Mouse (Mus musculus) intestine, postnatal 0 days (tissue): ENCODE measurements around the gene Prkcd. TPM values are rescaled to one million over a fixed set of nuclear protein-coding genes. Genes with fewer than 3 reads are reported as not detected.

Experiments used
- ATAC-seq: fragments of 200-750 bp; cut with Nextera tagmentation; 2 replicates; pipeline ENCODE4 v1.8.0; 2017; ENCODE audit warnings: mild to moderate bottlenecking, moderate TSS enrichment, moderate library complexity
- H3K27ac ChIP-seq: fragments of 300-500 bp; sonication (generic); 2 replicates; pipeline ENCODE4 v1.5.1; 2014; ENCODE audit warnings: mild to moderate bottlenecking, low read depth, low read length, moderate library complexity
- H3K27me3 ChIP-seq: fragments of 300-500 bp; sonication (generic); replicated peaks from 2 replicates; pipeline ENCODE4 v1.6.1; 2014; ENCODE audit warnings: low read length, mixed read lengths; ENCODE audit not compliant: control insufficient read depth, insufficient read depth
- H3K36me3 ChIP-seq: fragments of 300-500 bp; sonication (generic); 2 replicates; pipeline ENCODE4 v1.6.1; 2014; ENCODE audit warnings: mild to moderate bottlenecking, moderate library complexity; ENCODE audit not compliant: control insufficient read depth, insufficient read depth
- H3K4me1 ChIP-seq: fragments of 300-500 bp; sonication (generic); replicated peaks from 2 replicates; pipeline ENCODE4 v1.6.1; 2014; ENCODE audit warnings: antibody characterized with exemption, low read length, mixed read lengths; ENCODE audit not compliant: control insufficient read depth, insufficient read depth
- H3K4me2 ChIP-seq: fragments of 300-500 bp; sonication (generic); replicated peaks from 2 replicates; pipeline ENCODE4 v1.6.1; 2014; ENCODE audit warnings: low read depth, mild to moderate bottlenecking, moderate library complexity
- H3K4me3 ChIP-seq: fragments of 300-500 bp; sonication (generic); 2 replicates; pipeline ENCODE4 v1.5.1; 2014; ENCODE audit warnings: low read depth, low read length
- H3K9ac ChIP-seq: fragments of 300-500 bp; sonication (generic); 2 replicates; pipeline ENCODE4 v1.6.1; 2014; ENCODE audit warnings: mild to moderate bottlenecking, low read depth, low read length
- H3K9me3 ChIP-seq: fragments of 300-500 bp; sonication (generic); 2 replicates; pipeline ENCODE4 v1.6.1; 2016; ENCODE audit warnings: mixed run types; ENCODE audit not compliant: control insufficient read depth
- CTCF ChIP-seq: sonication (generic); IDR thresholded peaks from 2 replicates; pipeline ENCODE4 v1.5.1; 2016; ENCODE audit warnings: low read depth, mild to moderate bottlenecking, control low read depth, antibody characterized with exemption, moderate library complexity
- WGBS: fragments of 180-500 bp; shearing (Covaris S2); extraction: QIAGEN DNeasy Blood & Tissue Kit; methylation state at CpG from one replicate; pipeline ENCODE4 v1.1.7; 2014; 5-methylcytosine and 5-hydroxymethylcytosine counted together
- polyA plus RNA-seq: library from polyadenylated mRNA; unstranded; fragments of >200 nt; fragmentation: Nextera tagmentation; extraction: Ambion mirVana; gene quantifications from 2 replicates; pipeline ENCODE4 v1.2.1, GENCODE M21; 2015

Gene Prkcd
- polyA plus RNA-seq, 1 experiment from 2014 or later: 54.7 TPM

GRCm38 (mm10) chr14:30593279-30594091 is 32.5 kb downstream of the Prkcd start:
- TF ChIP-seq CTCF: peak; percentile 52
- Histone ChIP-seq H3K9me3 (no peaks in the 10 kb centered on the region), H3K4me1 (peaks cover 6% of the 10 kb centered on the region; the same call in 1 of the 2 replicates), H3K36me3 (peaks cover 25% of the 10 kb centered on the region; the same call in 1 of the 2 replicates), H3K4me3 (no peak overlapping the region), H3K4me2 (no peak overlapping the region), H3K27me3 (no peaks in the 10 kb centered on the region), H3K27ac (peak overlapping the region; percentile 54), H3K9ac (0 out of 2 replicates have a peak overlapping the region, but pooled peaks have one; percentile 17)
- ATAC-seq: peak; percentile 29; the same call in 1 of the 2 replicates
- 37% methylated on average over 11 of the region's 11 CpGs for WGBS

DNA sequence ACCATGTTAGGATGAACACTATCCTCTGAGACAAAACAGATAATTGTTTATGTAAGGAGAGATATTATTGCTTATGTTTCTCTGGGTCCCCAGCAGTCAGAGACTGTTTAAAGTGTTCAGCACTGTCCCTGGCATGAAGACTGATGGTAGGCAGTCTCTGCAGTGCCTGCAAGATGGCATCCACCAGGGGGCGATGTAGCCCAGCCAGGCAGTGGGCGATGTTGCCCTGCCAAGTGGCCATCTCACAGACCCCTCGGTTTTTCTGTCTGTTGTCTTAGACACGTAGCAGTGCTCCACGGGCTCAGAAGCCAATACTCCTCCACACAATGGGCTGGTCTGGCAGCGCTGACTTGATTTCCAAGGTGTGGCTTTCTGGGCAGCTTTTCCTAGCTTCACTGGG is 34.6 kb downstream of the Prkcd start:
- H3K4me1 ChIP-seq: peaks cover 6% of the 10 kb centered on the region; the same call in 1 of the 2 replicates
- no peak overlapping the region for H3K9ac ChIP-seq
- no peaks in the 10 kb centered on the region for H3K9me3 ChIP-seq
- H3K4me3 ChIP-seq: no peak overlapping the region
- no peak overlapping the region for H3K27ac ChIP-seq
- 12% methylated on average over 6 of the region's 6 CpGs for WGBS
- ATAC-seq: 0 out of 2 replicates have a peak, but pooled peaks have one; percentile 37
- H3K27me3 ChIP-seq: no peaks in the 10 kb centered on the region
- H3K36me3 ChIP-seq: peaks cover 15% of the 10 kb centered on the region; the same call in 1 of the 2 replicates
- no peak overlapping the region for H3K4me2 ChIP-seq
- peak; percentile 98 for TF ChIP-seq CTCF

- Histone ChIP-seq H3K36me3 (peaks cover 14% of the 10 kb centered on the region; the same call in 1 of the 2 replicates), H3K9ac (no peak overlapping the region), H3K27ac (no peak overlapping the region), H3K9me3 (no peaks in the 10 kb centered on the region), H3K4me3 (no peak overlapping the region), H3K4me1 (peaks cover 6% of the 10 kb centered on the region; the same call in 1 of the 2 replicates), H3K4me2 (no peak overlapping the region), H3K27me3 (no peaks in the 10 kb centered on the region)
- no peak for TF ChIP-seq CTCF
- WGBS: 72% methylated on average over 7 of the region's 7 CpGs
- ATAC-seq: no peak
Observed at GRCm38 (mm10) chr14:30590918-30591317, 35.1 kb downstream of the Prkcd start.

- H3K4me1 ChIP-seq: peaks cover 6% of the 10 kb centered on the region; the same call in 1 of the 2 replicates
- 79% methylated on average over 11 of the region's 11 CpGs for WGBS
- TF ChIP-seq CTCF: no peak
- H3K4me3 ChIP-seq: no peak overlapping the region
- no peaks in the 10 kb centered on the region for H3K9me3 ChIP-seq
- no peak overlapping the region for H3K27ac ChIP-seq
- no peaks in the 10 kb centered on the region for H3K27me3 ChIP-seq
- ATAC-seq: no peak
- H3K9ac ChIP-seq: no peak overlapping the region
- H3K4me2 ChIP-seq: no peak overlapping the region
- 0 out of 2 replicates have a peak, but pooled peaks cover 8% of the 10 kb centered on the region for H3K36me3 ChIP-seq
Observed at GRCm38 (mm10) chr14:30590041-30590645, 35.9 kb downstream of the Prkcd start.

- H3K27me3 ChIP-seq: no peaks in the 10 kb centered on the region
- peak; percentile 20; the same call in 1 of the 2 replicates for TF ChIP-seq CTCF
- H3K4me2 ChIP-seq: no peak overlapping the region
- no peak overlapping the region for H3K27ac ChIP-seq
- H3K4me3 ChIP-seq: no peak overlapping the region
- H3K9me3 ChIP-seq: no peaks in the 10 kb centered on the region
- no peaks in the 10 kb centered on the region for H3K4me1 ChIP-seq
- no peaks in the 10 kb centered on the region for H3K36me3 ChIP-seq
- no peak for ATAC-seq
- WGBS: 32% methylated on average over 7 of the region's 7 CpGs
- no peak overlapping the region for H3K9ac ChIP-seq
Observed at GRCm38 (mm10) chr14:30586780-30587461, 39.1 kb downstream of the Prkcd start.

DNA sequence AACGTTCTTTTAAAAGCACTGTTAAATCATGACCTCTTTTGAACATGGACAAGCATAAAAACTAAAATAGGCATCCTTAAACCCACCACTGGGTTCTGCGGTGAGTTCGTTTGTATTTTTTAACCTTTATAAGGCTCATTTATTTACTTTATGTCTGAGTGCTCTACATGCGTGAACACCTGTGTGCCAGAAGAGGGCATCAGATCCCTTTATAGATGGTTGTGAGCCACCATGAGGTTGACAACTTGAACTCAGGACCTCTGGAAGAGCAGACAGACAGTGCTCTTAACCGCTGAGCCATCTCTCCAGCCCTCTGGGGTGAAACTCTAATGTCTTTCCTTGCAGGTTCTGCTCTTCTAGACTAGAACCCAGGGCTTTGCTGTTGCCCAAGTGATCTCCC is 40.7 kb downstream of the Prkcd start:
- Histone ChIP-seq H3K4me3 (no peak overlapping the region), H3K36me3 (no peaks in the 10 kb centered on the region), H3K27me3 (no peaks in the 10 kb centered on the region), H3K9me3 (no peaks in the 10 kb centered on the region), H3K9ac (no peak overlapping the region), H3K4me1 (no peaks in the 10 kb centered on the region), H3K27ac (no peak overlapping the region), H3K4me2 (no peak overlapping the region)
- no peak for ATAC-seq
- peak; percentile 41 for TF ChIP-seq CTCF
- 73% methylated on average over 5 of the region's 5 CpGs for WGBS
